Mouse (Mus musculus) embryonic fibroblast, embryonic 13.5 days (primary cell): ENCODE measurements around the gene Jak1.

Experiments
- CTCF ChIP-seq: IDR thresholded peaks from 2 replicates; pipeline ENCODE4 v1.5.1; 2011; ENCODE audit warnings: mild to moderate bottlenecking, control low read depth, low read length, moderate library complexity, borderline replicate concordance; ENCODE audit not compliant: insufficient read depth
- POLR2A ChIP-seq: IDR thresholded peaks from 2 replicates; pipeline ENCODE4 v1.6.1; 2011; ENCODE audit warnings: low read depth, mild to moderate bottlenecking, control low read depth, low read length, moderate library complexity

- TF ChIP-seq POLR2A (no peak), CTCF (no peak)
These were observed 33.4 kb upstream of the Jak1 start for GRCm38 (mm10) chr4:101298311-101298990.
